Mouse (Mus musculus): Measurements from ENCODE around the gene Tjap1.

- no peak for TF ChIP-seq MYOG (IDR thresholded peaks at IDR 0.05; ENCODE audit: control insufficient read depth in 1 of 3, insufficient read depth in 1 of 3, insufficient read length in 2 of 3, low read depth in 2 of 3)
- TF ChIP-seq TCF3 (IDR thresholded peaks at IDR 0.05; ENCODE audit: insufficient read length, low read depth): no peak
- TF ChIP-seq POLR2A (IDR thresholded peaks at IDR 0.05; ENCODE audit: insufficient read length, low read depth): no peak
Measured at GRCm38 (mm10) chr17:46251174-46251573, 31.7 kb downstream of the Tjap1 start.

All from myocyte (in vitro differentiated cells).